Mouse (Mus musculus): Measurements from ENCODE around the gene Rph3al. TPM values are rescaled to one million over a fixed set of nuclear protein-coding genes. Genes with fewer than 3 reads are reported as not detected.

Rph3al gene
- polyA plus RNA-seq (2012; rRNA removed): 15.9 and 22.4 TPM in 2 replicates

GRCm38 (mm10) chr11:75938379-75938906, at the start of gene Rph3al:
Gene Rph3al (minus strand): TSS chr11:75938429.

GRCm38 (mm10) chr11:75796029-75796445, 142.2 kb downstream of the Rph3al start, which contains the start of gene Doc2b:
Gene Doc2b (minus strand): TSS chr11:75796049.

Other genes with a start within 250 kb of the Rph3al start
- gene Ywhae, start 205.6 kb downstream of the Rph3al start, polyA plus RNA-seq (2012; rRNA removed): 20.1 and 28.0 TPM in 2 replicates
- 0.45 TPM in 2 replicates for gene Doc2b, start 142.4 kb downstream of the Rph3al start, polyA plus RNA-seq (2012; rRNA removed)
- gene 1700016K19Rik, start 61.5 kb upstream of the Rph3al start, polyA plus RNA-seq (2012; rRNA removed): 4.7 and 6.1 TPM in 2 replicates
- 42.9 and 50.5 TPM in 2 replicates for gene Rflnb, start 89.4 kb upstream of the Rph3al start, polyA plus RNA-seq (2012; rRNA removed)
- 10.3 and 18.8 TPM in 2 replicates for gene Vps53, start 241.2 kb upstream of the Rph3al start, polyA plus RNA-seq (2012; rRNA removed)
- 111 and 342 TPM in 2 replicates for gene Fam57a, start 241.2 kb upstream of the Rph3al start, polyA plus RNA-seq (2012; rRNA removed)